ENCODE assay signal across 23 mouse cellular contexts in genomic region chr3:14828896-14829295, GRCm38 (mm10). TPM values are rescaled to one million over a fixed set of nuclear protein-coding genes. Genes with fewer than 3 reads are reported as not detected.
"Had no signal": no experiment of that assay in that cellular context is flagged by ENCODE, and none has a peak within 500 bp of the region (broad histone marks: within the 10 kb centered on the region; RNA-seq: fewer than 3 reads in every experiment).

No protein-coding gene starts in this region.

- H3K9me3 ChIP-seq: hindbrain, embryonic 15.5 days; limb, embryonic 12.5 days; limb, embryonic 15.5 days; midbrain, embryonic 12.5 days; midbrain, embryonic 15.5 days; neural tube, embryonic 13.5 days had no signal

- H3K4me2 ChIP-seq: hindbrain, embryonic 15.5 days; limb, embryonic 12.5 days; limb, embryonic 15.5 days; lung, embryonic 14.5 days; midbrain, embryonic 12.5 days; midbrain, embryonic 15.5 days; neural tube, embryonic 13.5 days had no signal

- H3K9ac ChIP-seq: hindbrain, embryonic 15.5 days; limb, embryonic 12.5 days; limb, embryonic 15.5 days; lung, embryonic 14.5 days; midbrain, embryonic 12.5 days; midbrain, embryonic 15.5 days; neural tube, embryonic 13.5 days had no signal

- H3K27ac ChIP-seq: hindbrain, embryonic 15.5 days; limb, embryonic 12.5 days; limb, embryonic 15.5 days; macrophage; midbrain, embryonic 12.5 days; midbrain, embryonic 15.5 days; neural tube, embryonic 13.5 days had no signal

- H3K4me3 ChIP-seq: hindbrain, embryonic 15.5 days; limb, embryonic 12.5 days; limb, embryonic 15.5 days; midbrain, embryonic 12.5 days; midbrain, embryonic 15.5 days; myocyte; neural tube, embryonic 13.5 days had no signal

- H3K27me3 ChIP-seq: hindbrain, embryonic 15.5 days; limb, embryonic 12.5 days; limb, embryonic 15.5 days; midbrain, embryonic 12.5 days; midbrain, embryonic 15.5 days; neural tube, embryonic 13.5 days had no signal

- ATAC-seq: intestine, postnatal 0 days; lung, postnatal 0 days; midbrain, embryonic 15.5 days had no signal

- H3K36me3 ChIP-seq: hindbrain, embryonic 15.5 days; limb, embryonic 12.5 days; limb, embryonic 15.5 days; midbrain, embryonic 12.5 days; midbrain, embryonic 15.5 days; neural tube, embryonic 13.5 days had no signal

- DNase-seq: kidney, postnatal 14 days; left cerebral cortex, postnatal 4 days; lung, embryonic 14.5 days; retina, postnatal 1 day; right cerebral cortex, postnatal 25 days; spleen, adult 18-20 months; thymus, adult 18-20 months; thymus, postnatal 36 days had no signal

- H3K4me1 ChIP-seq: hindbrain, embryonic 15.5 days; limb, embryonic 12.5 days; limb, embryonic 15.5 days; midbrain, embryonic 12.5 days; midbrain, embryonic 15.5 days; neural tube, embryonic 13.5 days had no signal

RNA-seq across cellular contexts. Expression of gene Car1, which starts 20.7 kb away (rescaled TPM):
- total RNA-seq: layer of hippocampus, postnatal 14 days; left cerebral cortex, postnatal 14 days; left cerebral cortex, postnatal 4 days; monocyte, adult 5-6 weeks; neutrophil, adult 5-6 weeks had no signal
- polyA plus RNA-seq: hindbrain, embryonic 15.5 days; intestine, embryonic 14.5 days; limb, embryonic 12.5 days; lung, embryonic 14.5 days; macrophage; midbrain, embryonic 12.5 days; neural tube, embryonic 13.5 days had no signal

RNA-seq across cellular contexts. Expression of gene Car3, which starts 34.4 kb away (rescaled TPM):
- total RNA-seq: monocyte, adult 5-6 weeks; neutrophil, adult 5-6 weeks had no signal
- polyA plus RNA-seq: macrophage had no signal
